Mouse (Mus musculus) lung, postnatal 25 days (tissue): ENCODE data around the gene Fmnl1.

Experiments
- DNase-seq: peaks from one replicate; pipeline ENCODE4 v3.0.0; 2022; ENCODE audit warnings: low spot score

The Fmnl1 gene

GRCm38 (mm10) chr11:103170494-103171285, at the start of gene Fmnl1:
Gene Fmnl1 (plus strand): TSS chr11:103171107.
- DNase-seq = peak; percentile 60

GRCm38 (mm10) chr11:103131701-103132575, 39.0 kb upstream of the Fmnl1 start, which contains the start of gene Hexim2:
Gene Hexim2 (plus strand): TSS chr11:103132429.
- DNase-seq = no peak

GRCm38 (mm10) chr11:103132576-103133455, 38.1 kb upstream of the Fmnl1 start:
- DNase-seq = peak; percentile 100

GRCm38 (mm10) chr11:103133456-103134185, 37.3 kb upstream of the Fmnl1 start:
- DNase-seq = no peak

DNA sequence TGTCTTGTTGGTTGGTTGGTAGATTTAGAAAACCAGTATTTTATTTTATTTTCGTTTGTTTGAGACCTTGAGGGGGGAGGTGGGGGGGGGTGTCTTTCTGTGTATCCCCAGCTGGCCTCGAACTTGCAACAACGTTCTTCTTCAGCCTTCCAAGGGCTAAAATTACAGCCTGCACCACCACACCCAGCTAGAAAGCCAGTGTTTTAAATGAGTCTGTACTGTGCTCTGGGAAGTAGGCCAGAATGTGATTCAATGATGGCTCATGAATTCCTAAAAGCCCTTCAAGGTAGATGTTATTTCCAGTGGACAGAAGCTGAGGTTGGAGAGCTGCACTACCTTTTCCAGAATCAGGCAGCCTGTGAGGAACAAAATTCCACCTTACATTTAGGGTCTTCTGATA, 36.7 kb upstream of the Fmnl1 start:
- no peak for DNase-seq

- no peak for DNase-seq
These were observed 34.8 kb upstream of the Fmnl1 start for GRCm38 (mm10) chr11:103136039-103136577.

DNA sequence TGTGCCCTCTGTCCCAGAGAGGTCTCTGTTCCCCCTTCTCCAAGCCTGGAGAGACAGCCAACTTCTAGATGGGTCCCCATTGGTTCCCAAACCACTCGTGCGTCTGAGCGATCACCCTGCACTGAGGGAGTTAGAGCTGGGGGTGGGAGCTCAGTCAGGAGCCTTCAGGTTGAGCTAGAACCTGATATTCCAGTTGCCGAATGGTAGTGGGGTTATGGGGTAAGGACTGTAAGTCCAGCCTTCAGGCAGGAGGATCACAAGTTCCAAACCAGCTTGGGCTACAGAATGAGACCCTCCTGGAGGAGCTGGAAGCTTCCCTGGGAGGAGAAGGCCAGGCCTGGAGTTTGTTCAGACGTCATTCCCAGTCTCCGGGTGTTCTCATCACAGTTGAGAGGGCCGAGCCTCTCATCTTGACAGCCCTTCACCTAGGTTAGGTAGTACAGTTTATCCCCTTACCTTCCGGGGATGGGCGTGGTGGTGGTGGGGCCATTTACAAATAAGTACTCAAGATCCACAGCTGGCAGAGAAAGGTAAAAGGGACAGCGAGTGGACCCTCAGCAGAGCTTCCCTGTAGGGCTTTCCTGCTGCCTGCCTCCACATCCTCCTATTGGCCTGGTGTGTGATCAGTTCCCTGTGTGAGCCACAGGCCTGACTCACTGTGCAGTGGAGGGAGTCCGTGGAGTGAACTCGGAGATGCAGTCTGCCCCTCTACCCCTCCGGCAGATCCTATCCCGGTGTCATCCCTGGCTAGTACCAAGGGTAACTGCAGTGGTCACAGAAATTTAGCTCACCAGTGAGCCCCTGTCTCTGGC, 30.8 kb upstream of the Fmnl1 start:
- no peak for DNase-seq

DNA sequence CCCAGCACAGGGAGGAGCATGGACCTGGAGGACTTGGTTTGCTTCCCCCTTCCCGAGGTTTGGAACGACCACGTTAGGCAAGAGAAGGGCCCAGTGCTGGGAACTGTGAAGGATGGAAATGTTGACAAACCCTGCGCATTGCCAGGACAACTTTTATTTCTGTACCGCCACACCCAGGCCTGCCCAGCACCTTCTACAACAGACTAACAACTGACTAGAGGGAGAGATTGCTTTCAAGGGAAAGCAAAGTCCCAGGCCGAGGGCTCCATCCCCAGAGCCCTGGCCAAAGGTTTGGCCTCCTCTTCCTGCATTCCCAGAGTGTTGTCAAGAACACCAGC, 30.2 kb upstream of the Fmnl1 start:
- peak; percentile 46 for DNase-seq

GRCm38 (mm10) chr11:103141101-103141943, 29.6 kb upstream of the Fmnl1 start:
- peak; percentile 72 for DNase-seq

- no peak for DNase-seq
These were observed 29.0 kb upstream of the Fmnl1 start for GRCm38 (mm10) chr11:103141944-103142255.

DNA sequence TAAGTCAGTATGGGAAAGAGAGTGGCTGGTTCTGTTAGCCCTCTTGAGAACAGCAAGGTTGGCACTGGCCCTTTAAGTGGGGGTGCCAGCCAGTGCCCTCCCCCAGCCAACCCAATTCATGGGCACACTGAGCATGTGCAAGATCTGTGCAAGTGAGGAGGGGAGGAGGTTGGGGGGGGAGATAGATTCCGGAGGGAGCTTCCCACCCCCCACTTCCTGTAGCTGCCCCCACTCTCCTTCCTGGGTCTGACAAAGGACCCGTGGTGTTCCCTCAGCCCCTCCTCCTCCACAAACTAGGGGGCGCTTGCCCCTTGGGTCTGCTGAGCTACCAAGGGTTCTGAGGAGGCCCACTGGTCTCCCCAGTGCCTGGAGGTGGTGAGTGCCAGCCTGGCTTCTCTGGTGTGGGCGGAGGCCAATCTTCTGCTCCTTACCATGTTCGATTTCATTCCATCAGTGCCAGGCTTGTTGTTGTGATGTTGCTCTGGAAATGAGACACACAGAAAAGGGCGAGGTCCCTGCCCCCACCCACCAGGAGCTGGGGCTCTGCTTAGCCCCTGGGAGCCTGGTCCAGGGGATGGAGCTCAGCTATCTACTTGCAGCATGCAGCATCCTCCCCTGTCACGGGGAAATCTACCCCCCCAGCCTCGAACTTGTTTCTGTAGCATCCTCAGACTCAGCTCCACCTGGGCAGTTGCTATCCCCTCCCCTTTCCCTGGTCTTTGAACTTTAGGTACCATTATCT, 28.3 kb upstream of the Fmnl1 start:
- peak; percentile 87 for DNase-seq

- no peak for DNase-seq
These were observed 26.3 kb upstream of the Fmnl1 start for GRCm38 (mm10) chr11:103144309-103145285.

- no peak for DNase-seq
These were observed 24.5 kb upstream of the Fmnl1 start for GRCm38 (mm10) chr11:103146386-103146785.

GRCm38 (mm10) chr11:103147766-103148165, 23.1 kb upstream of the Fmnl1 start:
- no peak for DNase-seq

GRCm38 (mm10) chr11:103149771-103150170, 21.1 kb upstream of the Fmnl1 start:
- DNase-seq = no peak

DNA sequence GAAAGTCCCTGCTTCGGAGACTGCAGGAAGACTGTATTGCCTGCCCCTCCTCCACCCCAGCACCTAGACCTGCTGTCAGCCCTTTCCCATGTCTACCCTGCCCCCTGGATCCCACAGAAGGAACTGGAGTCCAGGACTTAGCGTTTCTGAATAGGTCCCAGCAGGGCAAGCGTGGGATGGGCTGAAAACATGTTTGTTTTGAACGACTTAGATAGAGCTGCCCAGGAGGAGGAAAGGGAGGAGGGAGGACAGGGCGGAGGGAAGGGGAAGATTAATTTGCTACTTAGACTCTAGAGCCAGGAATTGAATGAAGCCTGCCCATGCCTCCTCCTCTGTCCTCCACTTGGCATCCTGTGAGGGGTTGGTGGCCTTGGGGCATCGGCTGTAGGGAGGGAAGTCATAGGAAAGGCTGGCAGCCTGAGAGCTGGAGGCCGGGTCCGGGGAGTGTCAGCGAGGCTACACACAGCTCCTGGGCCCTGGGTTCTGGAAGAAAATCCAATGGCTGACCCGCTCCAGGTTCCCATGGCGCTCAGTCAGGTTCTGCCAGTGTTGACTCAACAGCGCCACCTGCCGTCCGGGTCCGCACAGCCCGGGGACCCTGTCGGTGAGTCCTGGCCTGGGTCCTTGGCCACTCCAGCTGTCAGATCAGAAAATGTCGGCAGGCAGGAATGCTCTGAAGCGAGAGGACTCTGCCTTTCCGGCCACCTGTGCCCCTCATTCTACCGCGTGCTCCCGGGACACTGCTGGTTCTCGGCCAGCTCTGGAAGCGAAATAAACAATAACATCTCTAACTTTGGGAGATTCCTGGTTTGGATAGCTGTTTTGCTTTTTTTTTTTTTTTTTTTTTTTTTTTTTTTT, 12.1 kb upstream of the Fmnl1 start:
- DNase-seq = peak; percentile 97

DNA sequence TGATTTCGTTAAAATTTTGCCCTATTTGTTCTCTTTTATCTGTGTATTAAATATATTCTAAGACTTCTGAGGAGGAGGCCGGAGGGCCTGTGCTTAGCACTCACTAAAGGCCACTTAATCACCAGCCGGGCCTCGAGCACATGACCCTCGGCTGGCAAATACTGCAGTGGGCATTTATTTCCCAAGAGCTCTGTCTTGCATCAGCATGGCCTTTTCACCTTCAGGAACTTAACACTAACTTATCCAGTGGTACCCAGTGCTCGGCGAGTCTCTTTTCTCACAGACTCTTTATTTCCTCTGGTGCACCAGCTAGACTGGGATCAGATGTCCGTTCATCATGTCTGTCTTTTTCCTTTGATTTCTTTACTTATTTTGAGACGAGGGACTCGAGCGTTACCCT, 10.2 kb upstream of the Fmnl1 start:
- no peak for DNase-seq
